Mouse (Mus musculus): ENCODE results near the gene Tdg.

DNA sequence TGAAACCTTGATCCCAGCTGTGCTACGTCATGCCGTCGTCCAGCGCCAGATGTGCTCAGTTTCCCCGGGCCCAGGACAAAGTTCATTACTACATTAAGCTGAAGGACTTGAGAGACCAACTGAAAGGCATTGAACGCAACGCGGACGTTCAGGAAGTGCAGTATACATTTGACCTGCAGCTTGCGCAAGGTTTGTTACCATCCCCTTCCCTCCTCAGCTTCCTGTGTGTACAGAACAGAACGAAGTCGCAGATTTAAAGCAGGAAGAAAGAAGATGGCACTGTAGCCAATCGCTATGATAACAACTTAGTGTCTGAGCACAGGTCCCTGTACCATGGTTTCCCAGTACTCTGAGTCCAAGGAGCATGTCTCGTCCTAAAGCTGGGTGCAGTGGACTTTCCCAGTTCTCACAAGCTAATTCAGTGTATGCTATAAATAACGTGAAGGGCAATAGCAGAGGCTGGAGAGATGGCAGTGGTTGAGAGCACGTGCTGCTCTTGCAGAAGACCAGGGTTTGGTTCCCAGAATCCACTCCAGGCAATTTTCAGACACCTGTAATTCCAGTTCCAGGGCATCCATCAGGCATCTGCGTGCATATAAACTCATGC, 17.7 kb downstream of the Tdg start:
- TF ChIP-seq CTCF (IDR thresholded peaks at IDR 0.05) (no peak), EP300 (IDR thresholded peaks at IDR 0.05) (no peak)

Measured in lung, postnatal 0 days (tissue).